Mouse (Mus musculus) testis, adult 2 months (tissue): ENCODE data around the gene Chit1. TPM values are rescaled to one million over a fixed set of nuclear protein-coding genes. Genes with fewer than 3 reads are reported as not detected.

Experiments
- H3K27ac ChIP-seq: fragments of 200-500 bp; 2 replicates; pipeline ENCODE4 v1.5.1; 2012; ENCODE audit warnings: low read depth, low read length; ENCODE audit not compliant: control insufficient read depth, insufficient read depth
- H3K27me3 ChIP-seq: fragments of 200-500 bp; 2 replicates; pipeline ENCODE4 v1.6.1; 2012; ENCODE audit warnings: mild to moderate bottlenecking, low read length, moderate library complexity; ENCODE audit not compliant: control insufficient read depth, insufficient read depth
- H3K36me3 ChIP-seq: fragments of 200-500 bp; 2 replicates; pipeline ENCODE4 v1.6.1; 2012; ENCODE audit warnings: mild to moderate bottlenecking, low read length; ENCODE audit not compliant: control insufficient read depth, insufficient read depth
- H3K4me1 ChIP-seq: fragments of 200-500 bp; 2 replicates; pipeline ENCODE4 v1.6.1; 2012; ENCODE audit warnings: low read length; ENCODE audit not compliant: control insufficient read depth, insufficient read depth
- H3K4me3 ChIP-seq: fragments of 200-500 bp; 2 replicates; pipeline ENCODE4 v1.5.1; 2012; ENCODE audit warnings: low read depth, mild to moderate bottlenecking, low read length, moderate library complexity, mixed read lengths; ENCODE audit not compliant: control insufficient read depth
- CTCF ChIP-seq: fragments of 200-500 bp; IDR thresholded peaks from 2 replicates; pipeline ENCODE4 v1.5.1; 2012; ENCODE audit warnings: low read depth, mild to moderate bottlenecking, inconsistent platforms, low read length, moderate library complexity; ENCODE audit not compliant: control insufficient read depth, insufficient read depth, insufficient replicate concordance
- POLR2A ChIP-seq: fragments of 200-500 bp; IDR thresholded peaks from 2 replicates; pipeline ENCODE4 v1.6.1; 2012; ENCODE audit warnings: low read depth, mild to moderate bottlenecking, inconsistent platforms, low read length, moderate library complexity; ENCODE audit not compliant: control insufficient read depth
- polyA plus RNA-seq: library from polyadenylated mRNA; depleted of rRNA; stranded (reverse); fragments of >200 nt; gene quantifications from 2 replicates; pipeline ENCODE4 v1.2.3, GENCODE M21; 2012; rRNA removed

Chit1 gene
- polyA plus RNA-seq, 1 experiment: 8.7 TPM

GRCm38 (mm10) chr1:134197325-134197982 is 86.4 kb downstream of the Chit1 start:
- Histone ChIP-seq H3K36me3 (no peaks in the 10 kb centered on the region), H3K4me1 (no peaks in the 10 kb centered on the region), H3K27ac (no peak overlapping the region), H3K4me3 (no peak overlapping the region), H3K27me3 (no peaks in the 10 kb centered on the region)
- TF ChIP-seq CTCF: no peak
- no peak for TF ChIP-seq POLR2A

GRCm38 (mm10) chr1:134198197-134198995 is 87.4 kb downstream of the Chit1 start:
- no peak overlapping the region for H3K4me3 ChIP-seq
- no peak overlapping the region for H3K27ac ChIP-seq
- no peak for TF ChIP-seq POLR2A
- no peaks in the 10 kb centered on the region for H3K36me3 ChIP-seq
- H3K27me3 ChIP-seq: no peaks in the 10 kb centered on the region
- H3K4me1 ChIP-seq: no peaks in the 10 kb centered on the region

- Histone ChIP-seq H3K4me1 (no peaks in the 10 kb centered on the region), H3K36me3 (no peaks in the 10 kb centered on the region)
- TF ChIP-seq POLR2A: no peak
- no peak for TF ChIP-seq CTCF
These were observed 89.4 kb downstream of the Chit1 start for GRCm38 (mm10) chr1:134200481-134200880.

More at GRCm38 (mm10) chr1:134200481-134200880, 89.4 kb downstream of the Chit1 start:
- H3K27ac ChIP-seq: no peak overlapping the region
- no peaks in the 10 kb centered on the region for H3K27me3 ChIP-seq
- no peak overlapping the region for H3K4me3 ChIP-seq

Other genes starting within 250 kb of the Chit1 start
- 0.86 and 1.5 TPM in 2 replicates for gene Optc, start 203.2 kb upstream of the Chit1 start, polyA plus RNA-seq
- 4.3 and 4.7 TPM in 2 replicates for gene Prelp, start 189.8 kb upstream of the Chit1 start, polyA plus RNA-seq
- gene Fmod, start 74.0 kb upstream of the Chit1 start, polyA plus RNA-seq: 3.6 and 5.1 TPM in 2 replicates
- 2.9 and 4.1 TPM in 2 replicates for gene Btg2, start 32.1 kb upstream of the Chit1 start, polyA plus RNA-seq
- 0.05 TPM in 1 of 2 replicates, not detected in the other for gene Chil1, start 70.9 kb downstream of the Chit1 start, polyA plus RNA-seq
- 0.16 and 0.20 TPM in 2 replicates for gene Mybph, start 82.2 kb downstream of the Chit1 start, polyA plus RNA-seq
- 19.4 and 28.0 TPM in 2 replicates for gene Adora1, start 124.2 kb downstream of the Chit1 start, polyA plus RNA-seq
- gene Myog, start 178.7 kb downstream of the Chit1 start, polyA plus RNA-seq: 0.11 TPM in 1 of 2 replicates, not detected in the other
- gene Ppfia4, start 221.7 kb downstream of the Chit1 start, polyA plus RNA-seq: 5.1 and 5.7 TPM in 2 replicates